ENCODE assay signal across 25 mouse cellular contexts in the genomic region with DNA sequence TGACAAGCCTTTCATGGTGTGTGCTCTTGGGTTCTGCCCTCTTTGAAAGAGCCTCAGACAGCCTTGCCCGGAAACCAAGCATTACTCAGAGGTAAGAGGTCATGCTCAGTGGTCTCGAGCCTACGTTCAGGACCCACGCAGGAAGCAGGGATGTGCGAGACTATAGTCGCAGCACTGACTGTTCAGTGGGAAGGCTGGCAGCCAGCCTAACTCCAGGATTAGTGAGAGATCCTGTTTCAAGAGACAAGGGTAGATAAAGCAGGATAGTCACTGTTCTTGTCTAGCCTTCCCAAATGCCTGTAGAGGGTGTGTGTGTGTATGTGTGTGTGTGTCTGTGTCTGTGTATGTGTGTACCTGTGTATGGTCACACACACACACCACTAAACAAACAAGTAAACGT. TPM values are rescaled to one million over a fixed set of nuclear protein-coding genes. Genes with fewer than 3 reads are reported as not detected.
DNase-seq lines count a peak whose midpoint lies in the region; ATAC-seq and TF ChIP-seq lines count a peak whose summit lies in the region.
"Had no signal": no experiment of that assay in that cellular context is flagged by ENCODE, and none has a peak within 500 bp of the region (broad histone marks: within the 10 kb centered on the region; RNA-seq: fewer than 3 reads in every experiment).

No protein-coding gene starts in this region.

- TF ChIP-seq CTCF in cortical plate, adult 2 months (IDR thresholded peaks at IDR 0.05; ENCODE audit: extremely low read depth, insufficient read depth, low read length) = no peak

- no peak for DNase-seq in frontal cortex, postnatal 10 days (ENCODE audit: low spot score in 2 of 2)
- peak; percentile 52 to 60 for DNase-seq in left cerebral cortex, adult 18-20 months (ENCODE audit: low spot score in 2 of 2)
- no peak for DNase-seq in left cerebral cortex, adult 11 months (ENCODE audit: low spot score)
- DNase-seq in 416B (ENCODE audit: low read depth) = peak; percentile 60
- no peak for DNase-seq in embryo, embryonic 9.5 days (ENCODE audit: extremely low spot score)
- no peak for DNase-seq in embryo, embryonic 10 days (ENCODE audit: low spot score)
- DNase-seq: adrenal gland, adult 2 months; cerebellum, adult 2 months; cerebellum, postnatal 25 days; gastrocnemius, postnatal 25 days; heart, adult 18-20 months; heart, postnatal 36 days; kidney, adult 2 months; kidney, postnatal 14 days; liver, embryonic 13.5 days; lung, adult 2 months; lung, postnatal 14 days; thymus, adult 18-20 months; thymus, postnatal 36 days had no signal

- peaks cover 6% of the 10 kb centered on the region for H3K4me1 ChIP-seq in cortical plate, adult 2 months (ENCODE audit: control insufficient read depth, insufficient read depth, low read length)
- H3K4me1 ChIP-seq: forebrain, embryonic 12.5 days; hindbrain, embryonic 15.5 days; limb, embryonic 13.5 days; liver, embryonic 13.5 days had no signal

- TF ChIP-seq POLR2A in cortical plate, adult 2 months (IDR thresholded peaks at IDR 0.05; ENCODE audit: extremely low read depth, insufficient read depth, low read length) = no peak

- ATAC-seq in frontal cortex, adult (ENCODE audit: low TSS enrichment) = peak; percentile 83

- no peak overlapping the region for H3K4me3 ChIP-seq in cortical plate, adult 2 months (ENCODE audit: insufficient read depth, low read length)
- H3K4me3 ChIP-seq: erythroblast, embryonic 14.5 days; forebrain, embryonic 12.5 days; hindbrain, embryonic 15.5 days; limb, embryonic 13.5 days; liver, embryonic 13.5 days had no signal

- H3K27ac ChIP-seq in cortical plate, adult 2 months (ENCODE audit: insufficient read depth, low read length) = peak overlapping the region; percentile 37; the same call in 1 of the 2 replicates
- H3K27ac ChIP-seq: forebrain, embryonic 12.5 days; hindbrain, embryonic 15.5 days; limb, embryonic 13.5 days; liver, embryonic 13.5 days had no signal

RNA-seq across cellular contexts. Expression of a gene that starts 28.9 kb away (rescaled TPM):
- total RNA-seq in left cerebral cortex, adult 18-20 months (2021) = 10 to 100 TPM; 62.6 to 63.3 TPM
- polyA plus RNA-seq in cortical plate, adult 2 months (2012; rRNA removed) = 48.7 and 49.2 TPM in 2 replicates

Comparison
In these comparisons a context has a peak if more than half of its experiments do, and no peak if none do; other contexts are left out.
1. DNase-seq: peak in left cerebral cortex, adult 18-20 months (2 of 2) and 416B (single experiment); none in frontal cortex, postnatal 10 days (0 of 2), left cerebral cortex, adult 11 months (single experiment), embryo, embryonic 9.5 days (single experiment) and embryo, embryonic 10 days (single experiment).